Mouse (Mus musculus): ENCODE data around the gene Yaf2. TPM values are rescaled to one million over a fixed set of nuclear protein-coding genes. Genes with fewer than 3 reads are reported as not detected.

Gene Yaf2
- polyA plus RNA-seq, 1 experiment from 2014 or later, result 77.1 TPM

DNA sequence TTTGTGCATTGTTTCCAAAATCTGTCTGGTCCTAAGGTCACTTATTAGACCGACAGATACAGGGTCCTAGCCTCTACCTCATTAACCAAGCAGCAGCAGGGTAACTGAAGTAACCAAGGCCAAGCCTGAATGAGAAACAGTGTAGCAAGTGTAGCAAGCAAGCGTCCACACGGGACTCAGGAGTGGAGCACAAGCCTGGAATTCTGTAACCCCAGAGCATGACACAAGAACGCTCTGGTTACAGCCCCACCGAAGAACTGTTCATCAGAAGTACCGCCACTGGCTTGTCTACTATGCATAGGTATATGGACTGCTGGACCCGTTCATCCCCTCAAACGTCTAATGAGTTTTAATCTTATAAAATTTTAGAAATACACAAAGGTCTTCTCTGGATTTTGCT lies 69.3 kb downstream of the Yaf2 start:
- H3K4me1 ChIP-seq (ENCODE audit: control insufficient read depth, insufficient read depth, low read length), result no peaks in the 10 kb centered on the region
- H3K4me2 ChIP-seq (ENCODE audit: low read length), result no peak overlapping the region
- no peak overlapping the region for H3K9ac ChIP-seq (ENCODE audit: low read length)
- H3K27ac ChIP-seq (ENCODE audit: low read depth, low read length), result no peak overlapping the region
- ATAC-seq (no peak), DNase-seq (ENCODE audit: low spot score) (no peak)
- H3K4me3 ChIP-seq (ENCODE audit: low read depth, low read length), result no peak overlapping the region
- H3K27me3 ChIP-seq (replicated peaks; ENCODE audit: control insufficient read depth, insufficient read depth, low read length), result no peaks in the 10 kb centered on the region
- no peaks in the 10 kb centered on the region for H3K9me3 ChIP-seq (replicated peaks; ENCODE audit: control insufficient read depth, low read length)
- H3K36me3 ChIP-seq (ENCODE audit: control insufficient read depth, insufficient read depth, low read length), result no peaks in the 10 kb centered on the region
- 81% methylated on average over 8 of the region's 8 CpGs for WGBS

DNA sequence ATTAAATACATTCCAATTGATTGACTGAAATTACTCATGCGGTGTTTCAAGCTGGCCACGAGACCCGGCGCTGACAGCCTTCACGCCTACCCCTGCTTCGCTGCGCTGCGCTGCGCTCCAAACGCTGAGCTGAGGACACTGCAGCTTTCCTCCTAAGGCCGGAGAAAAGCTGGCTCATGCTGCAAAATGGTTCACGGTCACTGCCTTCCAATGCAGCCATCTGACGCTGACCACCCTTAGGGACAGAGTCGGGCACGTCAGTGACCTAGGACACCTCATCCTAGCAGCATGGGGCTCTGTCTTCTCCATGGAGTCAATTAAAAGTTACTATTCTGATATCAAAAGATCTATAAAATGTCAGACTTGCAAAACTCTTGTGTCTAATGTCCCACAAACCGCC lies 70.4 kb downstream of the Yaf2 start:
- DNase-seq (ENCODE audit: low spot score) (no peak), ATAC-seq (no peak)
- H3K9ac ChIP-seq (ENCODE audit: low read length), result peak overlapping the region; percentile 13; the same call in 1 of the 2 replicates
- H3K36me3 ChIP-seq (ENCODE audit: control insufficient read depth, insufficient read depth, low read length), result no peaks in the 10 kb centered on the region
- 74% methylated on average over 16 of the region's 16 CpGs for WGBS
- no peaks in the 10 kb centered on the region for H3K27me3 ChIP-seq (replicated peaks; ENCODE audit: control insufficient read depth, insufficient read depth, low read length)
- no peak overlapping the region for H3K4me2 ChIP-seq (ENCODE audit: low read length)
- H3K9me3 ChIP-seq (replicated peaks; ENCODE audit: control insufficient read depth, low read length), result no peaks in the 10 kb centered on the region
- no peak overlapping the region for H3K27ac ChIP-seq (ENCODE audit: low read depth, low read length)
- H3K4me3 ChIP-seq (ENCODE audit: low read depth, low read length), result no peak overlapping the region
- H3K4me1 ChIP-seq (ENCODE audit: control insufficient read depth, insufficient read depth, low read length), result no peaks in the 10 kb centered on the region

DNA sequence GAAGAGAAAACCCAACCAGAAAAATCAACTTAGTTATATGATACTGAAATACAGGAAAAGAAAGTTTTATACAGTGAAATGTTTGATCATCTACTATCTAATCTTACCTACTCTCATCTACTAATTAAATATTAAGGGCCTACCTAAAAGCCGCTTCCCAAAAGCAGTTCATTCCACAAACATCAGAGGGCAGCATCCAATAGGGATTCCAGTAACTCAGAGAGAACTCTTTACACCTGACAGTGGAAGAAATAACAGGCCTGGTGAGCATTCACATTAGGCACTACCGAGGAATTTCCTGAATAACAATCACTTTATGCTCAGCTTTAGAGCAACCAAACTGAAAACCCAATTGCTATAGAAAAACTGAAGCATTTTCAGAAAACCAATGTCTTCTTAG lies 71.0 kb downstream of the Yaf2 start:
- Histone ChIP-seq H3K9ac (ENCODE audit: low read length) (no peak overlapping the region), H3K27me3 (replicated peaks; ENCODE audit: control insufficient read depth, insufficient read depth, low read length) (no peaks in the 10 kb centered on the region), H3K4me1 (ENCODE audit: control insufficient read depth, insufficient read depth, low read length) (no peaks in the 10 kb centered on the region), H3K36me3 (ENCODE audit: control insufficient read depth, insufficient read depth, low read length) (no peaks in the 10 kb centered on the region), H3K4me3 (ENCODE audit: low read depth, low read length) (no peak overlapping the region), H3K27ac (ENCODE audit: low read depth, low read length) (no peak overlapping the region), H3K9me3 (replicated peaks; ENCODE audit: control insufficient read depth, low read length) (no peaks in the 10 kb centered on the region), H3K4me2 (ENCODE audit: low read length) (no peak overlapping the region)
- 0 out of 2 replicates have a peak, but pooled peaks have one; percentile 12 for ATAC-seq
- DNase-seq (ENCODE audit: low spot score), result peak; percentile 69
- 59% methylated on average over 2 of the region's 2 CpGs for WGBS

DNA sequence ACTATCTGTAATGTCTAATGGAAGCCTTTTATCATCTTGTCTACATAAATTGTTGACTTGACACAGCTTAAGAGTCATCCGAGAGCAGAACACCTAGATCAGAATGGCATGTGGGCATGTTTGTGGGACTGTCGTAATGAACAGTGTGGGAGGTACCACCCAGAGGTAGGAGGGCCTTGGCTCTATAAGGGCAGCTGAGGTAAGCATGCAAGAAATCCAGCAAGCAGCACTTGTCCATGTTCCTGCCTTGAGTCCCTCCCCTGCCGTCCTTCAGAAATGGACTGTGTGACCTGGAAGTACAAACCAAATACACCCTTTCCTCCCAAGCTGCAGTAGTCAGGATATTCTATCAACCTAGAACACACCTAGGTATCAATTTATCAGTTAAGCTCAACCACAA lies 71.5 kb downstream of the Yaf2 start:
- H3K4me3 ChIP-seq (ENCODE audit: low read depth, low read length), result no peak overlapping the region
- DNase-seq (ENCODE audit: low spot score) (no peak), ATAC-seq (no peak)
- H3K9ac ChIP-seq (ENCODE audit: low read length), result no peak overlapping the region
- 86% methylated on average over 3 of the region's 3 CpGs for WGBS
- H3K27ac ChIP-seq (ENCODE audit: low read depth, low read length), result no peak overlapping the region
- no peaks in the 10 kb centered on the region for H3K27me3 ChIP-seq (replicated peaks; ENCODE audit: control insufficient read depth, insufficient read depth, low read length)
- H3K9me3 ChIP-seq (replicated peaks; ENCODE audit: control insufficient read depth, low read length), result no peaks in the 10 kb centered on the region
- no peaks in the 10 kb centered on the region for H3K4me1 ChIP-seq (ENCODE audit: control insufficient read depth, insufficient read depth, low read length)
- H3K4me2 ChIP-seq (ENCODE audit: low read length), result no peak overlapping the region
- no peaks in the 10 kb centered on the region for H3K36me3 ChIP-seq (ENCODE audit: control insufficient read depth, insufficient read depth, low read length)

DNA sequence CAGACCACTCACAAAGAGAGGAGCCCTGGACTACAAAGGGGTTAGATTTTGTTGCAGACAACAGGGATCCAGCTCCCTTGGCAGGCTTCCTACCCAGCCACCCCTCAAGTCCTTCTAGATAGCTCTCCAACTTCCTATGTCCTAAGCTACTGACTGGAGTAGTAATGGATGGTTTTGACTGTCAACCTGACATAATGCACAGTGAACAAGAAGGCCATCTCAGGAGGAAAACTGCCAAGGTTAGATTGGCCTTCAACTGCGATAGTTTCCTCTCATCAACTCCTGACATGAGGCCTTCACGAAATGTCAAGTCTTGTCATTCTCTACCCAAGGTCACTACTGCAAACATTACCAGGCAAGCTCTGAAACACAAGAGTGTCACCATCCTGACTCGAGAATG lies 72.5 kb downstream of the Yaf2 start:
- no peaks in the 10 kb centered on the region for H3K4me1 ChIP-seq (ENCODE audit: control insufficient read depth, insufficient read depth, low read length)
- H3K9ac ChIP-seq (ENCODE audit: low read length), result no peak overlapping the region
- H3K36me3 ChIP-seq (ENCODE audit: control insufficient read depth, insufficient read depth, low read length), result no peaks in the 10 kb centered on the region
- H3K9me3 ChIP-seq (replicated peaks; ENCODE audit: control insufficient read depth, low read length), result no peaks in the 10 kb centered on the region
- DNase-seq (ENCODE audit: low spot score) (no peak), ATAC-seq (no peak)
- H3K27ac ChIP-seq (ENCODE audit: low read depth, low read length), result no peak overlapping the region
- WGBS, result 84% methylated on average over 3 of the region's 3 CpGs
- H3K27me3 ChIP-seq (replicated peaks; ENCODE audit: control insufficient read depth, insufficient read depth, low read length), result no peaks in the 10 kb centered on the region
- no peak overlapping the region for H3K4me3 ChIP-seq (ENCODE audit: low read depth, low read length)
- no peak overlapping the region for H3K4me2 ChIP-seq (ENCODE audit: low read length)

DNA sequence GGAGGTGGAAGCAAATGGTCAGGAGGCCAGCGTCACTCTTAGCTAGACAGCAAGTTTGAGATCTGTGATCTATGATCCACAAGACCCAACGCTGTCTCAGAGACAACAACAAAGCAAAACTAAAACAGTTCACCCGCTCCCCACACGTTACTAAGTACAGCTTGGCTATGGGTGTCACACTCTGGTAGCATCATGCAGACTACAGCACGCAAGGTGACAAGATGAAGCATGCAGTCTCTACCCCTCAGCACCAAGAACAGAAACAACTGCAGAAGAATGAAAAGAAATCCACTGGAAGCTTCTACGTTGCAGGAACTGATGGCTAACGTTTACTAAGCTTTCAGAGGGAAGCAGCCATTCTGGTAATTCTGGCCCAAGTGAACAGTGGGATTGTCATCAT lies 73.2 kb downstream of the Yaf2 start:
- ATAC-seq (no peak), DNase-seq (ENCODE audit: low spot score) (no peak)
- H3K4me1 ChIP-seq (ENCODE audit: control insufficient read depth, insufficient read depth, low read length), result no peaks in the 10 kb centered on the region
- no peak overlapping the region for H3K9ac ChIP-seq (ENCODE audit: low read length)
- WGBS, result 90% methylated on average over 7 of the region's 7 CpGs
- peaks cover 4% of the 10 kb centered on the region for H3K36me3 ChIP-seq (ENCODE audit: control insufficient read depth, insufficient read depth, low read length)
- H3K4me3 ChIP-seq (ENCODE audit: low read depth, low read length), result no peak overlapping the region
- H3K27ac ChIP-seq (ENCODE audit: low read depth, low read length), result no peak overlapping the region
- no peaks in the 10 kb centered on the region for H3K27me3 ChIP-seq (replicated peaks; ENCODE audit: control insufficient read depth, insufficient read depth, low read length)
- H3K9me3 ChIP-seq (replicated peaks; ENCODE audit: control insufficient read depth, low read length), result no peaks in the 10 kb centered on the region
- no peak overlapping the region for H3K4me2 ChIP-seq (ENCODE audit: low read length)

DNA sequence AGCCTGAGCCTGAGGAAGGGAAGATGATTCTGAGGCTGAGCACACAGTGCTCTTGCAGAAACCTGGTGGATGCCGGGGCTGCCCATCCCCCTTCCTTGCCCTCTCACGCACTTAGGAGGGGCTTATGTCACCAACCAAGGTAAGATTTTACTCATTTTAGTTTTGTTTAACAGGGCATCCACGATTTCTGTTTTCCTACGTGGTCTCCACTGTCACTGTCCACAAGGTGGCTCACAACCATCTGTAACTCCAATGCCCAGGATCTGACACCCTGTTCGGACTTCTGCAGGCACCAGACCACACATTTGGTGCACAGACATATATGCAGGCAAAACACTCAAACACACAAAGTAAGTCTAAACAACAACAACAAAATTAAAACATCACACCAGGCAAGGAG lies 73.9 kb downstream of the Yaf2 start:
- DNase-seq (ENCODE audit: low spot score), result peak; percentile 7
- ATAC-seq, result no peak

DNA sequence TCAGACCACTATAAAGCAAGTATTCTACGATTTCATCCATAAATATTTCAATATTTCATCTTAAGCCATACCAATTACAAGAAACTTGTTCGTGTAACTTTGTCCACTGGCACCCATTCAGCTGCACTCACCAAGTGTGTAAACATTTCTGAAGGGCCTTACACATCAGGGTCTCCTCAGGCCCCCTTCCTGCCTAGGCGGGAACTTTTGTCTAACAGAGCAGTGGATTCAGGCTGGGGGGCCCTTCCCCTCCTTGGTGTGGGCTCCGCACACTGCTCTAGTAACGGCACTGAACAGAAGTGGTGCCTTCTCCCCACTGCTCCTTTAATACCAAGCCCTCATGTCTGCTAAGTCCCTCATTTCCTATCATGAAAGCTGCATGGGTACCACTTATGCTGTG lies 74.5 kb downstream of the Yaf2 start:
- H3K4me3 ChIP-seq (ENCODE audit: low read depth, low read length), result no peak overlapping the region
- no peaks in the 10 kb centered on the region for H3K9me3 ChIP-seq (replicated peaks; ENCODE audit: control insufficient read depth, low read length)
- WGBS, result 83% methylated on average over 5 of the region's 5 CpGs
- H3K27me3 ChIP-seq (replicated peaks; ENCODE audit: control insufficient read depth, insufficient read depth, low read length), result no peaks in the 10 kb centered on the region
- no peak overlapping the region for H3K9ac ChIP-seq (ENCODE audit: low read length)
- no peak for ATAC-seq
- DNase-seq (ENCODE audit: low spot score), result no peak
- H3K4me1 ChIP-seq (ENCODE audit: control insufficient read depth, insufficient read depth, low read length), result no peaks in the 10 kb centered on the region
- H3K4me2 ChIP-seq (ENCODE audit: low read length), result no peak overlapping the region
- H3K36me3 ChIP-seq (ENCODE audit: control insufficient read depth, insufficient read depth, low read length), result peaks cover 15% of the 10 kb centered on the region
- no peak overlapping the region for H3K27ac ChIP-seq (ENCODE audit: low read depth, low read length)

More for the DNA sequence above, 73.9 kb downstream of the Yaf2 start:
- Histone ChIP-seq H3K4me1 (ENCODE audit: control insufficient read depth, insufficient read depth, low read length) (no peaks in the 10 kb centered on the region), H3K9me3 (replicated peaks; ENCODE audit: control insufficient read depth, low read length) (no peaks in the 10 kb centered on the region), H3K4me2 (ENCODE audit: low read length) (no peak overlapping the region), H3K27ac (ENCODE audit: low read depth, low read length) (no peak overlapping the region), H3K4me3 (ENCODE audit: low read depth, low read length) (no peak overlapping the region), H3K9ac (ENCODE audit: low read length) (no peak overlapping the region), H3K27me3 (replicated peaks; ENCODE audit: control insufficient read depth, insufficient read depth, low read length) (no peaks in the 10 kb centered on the region), H3K36me3 (ENCODE audit: control insufficient read depth, insufficient read depth, low read length) (peaks cover 11% of the 10 kb centered on the region)
- WGBS, result 56% methylated on average over 5 of the region's 5 CpGs

DNA sequence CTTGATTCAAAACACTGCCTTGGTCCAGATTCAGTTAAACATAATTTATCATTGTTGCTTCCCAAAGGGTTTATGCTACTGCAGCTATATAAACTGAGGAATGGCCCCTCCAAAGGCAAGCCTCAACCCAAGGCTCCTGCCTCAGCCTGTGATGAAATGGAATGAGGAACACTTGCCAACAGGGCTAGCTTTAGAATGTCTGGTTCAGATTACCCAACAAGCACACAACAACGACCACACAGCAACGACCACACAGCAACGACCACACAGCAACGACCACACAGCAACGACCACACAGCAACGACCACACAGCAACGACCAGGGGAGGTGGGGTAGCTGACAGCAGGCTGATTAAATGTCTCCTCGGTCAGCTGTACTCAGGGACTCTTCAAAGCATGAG lies 76.8 kb downstream of the Yaf2 start:
- DNase-seq (ENCODE audit: low spot score), result no peak
- Histone ChIP-seq H3K9ac (ENCODE audit: low read length) (no peak overlapping the region), H3K27ac (ENCODE audit: low read depth, low read length) (no peak overlapping the region), H3K36me3 (ENCODE audit: control insufficient read depth, insufficient read depth, low read length) (peaks cover 18% of the 10 kb centered on the region), H3K4me3 (ENCODE audit: low read depth, low read length) (no peak overlapping the region), H3K9me3 (replicated peaks; ENCODE audit: control insufficient read depth, low read length) (no peaks in the 10 kb centered on the region), H3K27me3 (replicated peaks; ENCODE audit: control insufficient read depth, insufficient read depth, low read length) (no peaks in the 10 kb centered on the region), H3K4me1 (ENCODE audit: control insufficient read depth, insufficient read depth, low read length) (no peaks in the 10 kb centered on the region), H3K4me2 (ENCODE audit: low read length) (no peak overlapping the region)
- ATAC-seq, result no peak
- WGBS, result 73% methylated on average over 8 of the region's 8 CpGs

Measured in forebrain, embryonic 14.5 days (tissue).